Mouse (Mus musculus): ENCODE measurements around the gene Hcls1.

GRCm38 (mm10) chr16:37011922-37012289 lies 77.1 kb downstream of the Hcls1 start:
- TF ChIP-seq GATA1 (IDR thresholded peaks at IDR 0.05; ENCODE audit: low read length), result no peak
- TF ChIP-seq TAL1 (IDR thresholded peaks at IDR 0.05; ENCODE audit: low read length), result no peak

All from erythroblast, embryonic 14.5 days (primary cell).